8 mouse cellular contexts compared by ENCODE assay signal in the genomic region with DNA sequence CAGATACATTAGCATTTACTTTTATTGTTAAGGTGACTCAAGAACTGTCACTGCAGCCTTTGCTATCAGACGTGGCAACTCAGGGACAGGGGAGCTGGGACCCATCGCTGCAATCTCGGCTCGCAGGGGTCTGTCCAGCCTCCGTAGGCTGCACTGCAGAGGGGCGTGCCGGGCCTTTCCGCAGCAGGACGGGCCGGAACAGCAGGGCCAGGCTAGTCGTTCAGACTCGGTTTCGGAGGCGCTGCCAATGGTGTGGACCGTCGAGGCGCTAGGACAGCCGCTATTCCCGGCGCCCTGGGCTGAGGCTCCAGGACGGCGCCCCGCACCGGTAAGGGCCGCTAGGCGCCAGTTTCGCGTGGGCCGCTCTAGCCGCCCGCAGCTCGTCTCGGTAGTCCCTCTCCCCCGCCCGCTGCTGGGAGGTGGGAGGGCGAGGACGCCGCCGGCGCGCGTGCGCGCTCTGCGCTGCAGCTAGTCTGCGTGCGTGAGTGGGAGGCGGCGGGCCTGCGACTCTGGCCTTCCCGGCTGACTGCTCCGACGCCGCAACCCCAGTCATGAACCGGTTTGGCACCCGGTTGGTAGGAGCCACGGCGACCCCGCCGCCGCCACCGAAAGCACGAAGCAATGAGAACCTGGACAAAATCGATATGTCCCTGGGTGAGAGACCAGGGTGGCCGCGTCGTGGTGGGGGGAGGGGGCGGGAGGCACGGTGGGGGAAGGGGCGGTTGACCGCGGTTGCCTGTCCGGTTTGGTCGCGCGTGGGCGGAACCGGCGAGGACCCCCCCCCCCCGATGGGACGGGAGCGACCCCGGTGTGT. TPM values are rescaled to one million over a fixed set of nuclear protein-coding genes. Genes with fewer than 3 reads are reported as not detected.
DNase-seq lines count a peak whose midpoint lies in the region; ATAC-seq and TF ChIP-seq lines count a peak whose summit lies in the region.

Gene Fyttd1, plus strand, starts transcription at position 158 of the 814 bp plus-strand sequence.
Gene Rubcn, minus strand, starts transcription at position 424 of the 814 bp plus-strand sequence.

- H3K27me3 ChIP-seq in forebrain, embryonic 15.5 days = no peaks in the 10 kb centered on the region
- H3K27me3 ChIP-seq in lung, embryonic 14.5 days (ENCODE audit: insufficient read depth, low read length) = no peaks in the 10 kb centered on the region
- no peaks in the 10 kb centered on the region for H3K27me3 ChIP-seq in thymus, adult 2 months (ENCODE audit: control insufficient read depth, insufficient read depth, low read length)

- no peaks in the 10 kb centered on the region for H3K9me3 ChIP-seq in forebrain, embryonic 15.5 days
- H3K9me3 ChIP-seq in lung, embryonic 14.5 days (ENCODE audit: low read depth, low read length) = no peaks in the 10 kb centered on the region

- peaks cover 29% of the 10 kb centered on the region for H3K4me1 ChIP-seq in forebrain, embryonic 15.5 days
- peaks cover 4% of the 10 kb centered on the region for H3K4me1 ChIP-seq in lung, embryonic 14.5 days (ENCODE audit: insufficient read depth)
- peaks cover 10% of the 10 kb centered on the region for H3K4me1 ChIP-seq in olfactory bulb, adult 2 months (ENCODE audit: control insufficient read depth, insufficient read depth, low read length)
- peaks cover 6% of the 10 kb centered on the region for H3K4me1 ChIP-seq in thymus, adult 2 months (replicated peaks; ENCODE audit: control insufficient read depth, insufficient read depth, low read length)

- WGBS in forebrain, embryonic 15.5 days = under 1% methylated on average over 70 of the region's 83 CpGs
- whole genome bisulfite sequencing in lung, embryonic 14.5 days = 0% methylated on average over 72 of the region's 83 CpGs
- under 1% methylated on average over 79 of the region's 83 CpGs for WGBS in olfactory bulb, adult 2 months
- under 1% methylated on average over 80 of the region's 83 CpGs for WGBS in thymus, adult 2 months

- TF ChIP-seq CTCF in layer of hippocampus, adult 2 months (conservative IDR thresholded peaks at IDR 0.05) = peak; percentile 73
- TF ChIP-seq CTCF in lung, embryonic 14.5 days (IDR thresholded peaks at IDR 0.05; ENCODE audit: low read depth) = peak; percentile 40
- TF ChIP-seq CTCF in olfactory bulb, adult 2 months (IDR thresholded peaks at IDR 0.05; ENCODE audit: insufficient read depth, low read depth, low read length) = no peak
- TF ChIP-seq CTCF in thymus, adult 2 months (IDR thresholded peaks at IDR 0.05; ENCODE audit: borderline replicate concordance, control insufficient read depth, extremely low read depth, insufficient read depth, low read length, poor library complexity) = peak; percentile 75

- H3K4me2 ChIP-seq in forebrain, embryonic 15.5 days (replicated peaks) = peak within 1 kb of the TSS; percentile 68
- H3K4me2 ChIP-seq in lung, embryonic 14.5 days = peak within 1 kb of the TSS; percentile 82

- H3K36me3 ChIP-seq in forebrain, embryonic 15.5 days = no peaks in the 10 kb centered on the region
- H3K36me3 ChIP-seq in lung, embryonic 14.5 days (ENCODE audit: insufficient read depth) = no peaks in the 10 kb centered on the region
- no peaks in the 10 kb centered on the region for H3K36me3 ChIP-seq in thymus, adult 2 months (ENCODE audit: control insufficient read depth, insufficient read depth, low read length)

- TF ChIP-seq POLR2A in olfactory bulb, adult 2 months (IDR thresholded peaks at IDR 0.05; ENCODE audit: insufficient read depth, low read depth, low read length) = peak; percentile 86
- peak; percentile 57; the same call in 1 of the 2 replicates for TF ChIP-seq POLR2A in thymus, adult 2 months (IDR thresholded peaks at IDR 0.05; ENCODE audit: control insufficient read depth, extremely low read depth, insufficient read depth, low read length, poor library complexity)

- peak within 1 kb of the TSS; percentile 81 for H3K9ac ChIP-seq in forebrain, embryonic 15.5 days (replicated peaks)
- H3K9ac ChIP-seq in lung, embryonic 14.5 days = peak within 1 kb of the TSS; percentile 92

- intact Hi-C loops in heart, postnatal 25 days (cut with DNase I) = loop anchor here (2.0 to 5.0 kb wide), 2 partner anchors 25 to 65 kb away; partner anchors contain the start of gene Smbd1

- peak; percentile 99 for ATAC-seq in forebrain, embryonic 15.5 days (replicated peaks)
- ATAC-seq in lung, embryonic 14.5 days (ENCODE audit: insufficient read depth) = peak; percentile 97

- DNase-seq in ES-CJ7 (ENCODE audit: low read depth, low spot score) = peak; percentile 97
- peak; percentile 96 for DNase-seq in cerebellum, adult 11 months
- DNase-seq in heart, postnatal 25 days (ENCODE audit: low spot score) = peak; percentile 93
- DNase-seq in layer of hippocampus, adult 2 months (ENCODE audit: low spot score in 2 of 2) = peak; percentile 96
- peak; percentile 98 for DNase-seq in lung, embryonic 14.5 days
- peak; percentile 96 for DNase-seq in thymus, adult 2 months

- peak within 1 kb of the TSS; percentile 86 for H3K27ac ChIP-seq in forebrain, embryonic 15.5 days (replicated peaks)
- H3K27ac ChIP-seq in layer of hippocampus, adult 2 months = peak within 1 kb of the TSS; percentile 92
- H3K27ac ChIP-seq in lung, embryonic 14.5 days (ENCODE audit: low read depth) = peak within 1 kb of the TSS; percentile 78
- peak within 1 kb of the TSS; percentile 55 for H3K27ac ChIP-seq in olfactory bulb, adult 2 months (ENCODE audit: insufficient read depth, low read depth, low read length)
- no peak within 1 kb of the TSS for H3K27ac ChIP-seq in thymus, adult 2 months (ENCODE audit: control insufficient read depth, insufficient read depth, low read length)

- peak within 1 kb of the TSS; percentile 75 for H3K4me3 ChIP-seq in forebrain, embryonic 15.5 days
- peak within 1 kb of the TSS; percentile 86 for H3K4me3 ChIP-seq in layer of hippocampus, adult 2 months
- peak within 1 kb of the TSS; percentile 91 for H3K4me3 ChIP-seq in lung, embryonic 14.5 days (ENCODE audit: low read depth, low read length)
- H3K4me3 ChIP-seq in olfactory bulb, adult 2 months (ENCODE audit: insufficient read depth, low read depth, low read length) = peak within 1 kb of the TSS; percentile 79
- peak within 1 kb of the TSS; percentile 70 for H3K4me3 ChIP-seq in thymus, adult 2 months (ENCODE audit: control insufficient read depth, insufficient read depth, low read length)

RNA-seq across cellular contexts. Expression of gene Fyttd1, which starts in this region (rescaled TPM):
- polyA plus RNA-seq in forebrain, embryonic 15.5 days (2015; fragmentation: Nextera tagmentation; extraction: Ambion mirVana) = 110 and 122 TPM in 2 replicates
- 100 to 1,000 TPM; 106 to 109 TPM for total RNA-seq in heart, postnatal 25 days (2021)
- 100 to 1,000 TPM; 110 TPM for total RNA-seq in layer of hippocampus, adult 2 months (2021)
- polyA plus RNA-seq in lung, embryonic 14.5 days (2014; fragmentation: Nextera tagmentation; extraction: Ambion mirVana) = 133 and 134 TPM in 2 replicates
- polyA plus RNA-seq in olfactory bulb, adult 2 months (2012; ENCODE audit: insufficient read depth, insufficient read length, low replicate concordance, missing spikeins) = not detected in 2 replicates
- polyA plus RNA-seq in thymus, adult 2 months (2012; rRNA removed) = 8.4 and 8.8 TPM in 2 replicates

RNA-seq across cellular contexts. Expression of gene Rubcn, which starts in this region (rescaled TPM):
- 32.3 and 33.7 TPM in 2 replicates for polyA plus RNA-seq in forebrain, embryonic 15.5 days (2015; fragmentation: Nextera tagmentation; extraction: Ambion mirVana)
- 10 to 100 TPM; 27.8 to 32.4 TPM for total RNA-seq in heart, postnatal 25 days (2021)
- 10 to 100 TPM; 59.2 to 59.3 TPM for total RNA-seq in layer of hippocampus, adult 2 months (2021)
- 18.2 and 18.6 TPM in 2 replicates for polyA plus RNA-seq in lung, embryonic 14.5 days (2014; fragmentation: Nextera tagmentation; extraction: Ambion mirVana)
- not detected in 2 replicates for polyA plus RNA-seq in olfactory bulb, adult 2 months (2012; ENCODE audit: insufficient read depth, insufficient read length, low replicate concordance, missing spikeins)
- 33.9 and 36.4 TPM in 2 replicates for polyA plus RNA-seq in thymus, adult 2 months (2012; rRNA removed)
